Mouse (Mus musculus): ENCODE measurements at regions not wholly inside any gene's neighbourhood (a gene's known extent, or its start where the extent isn't known, plus 50 kb on each side); places are given as distances from the start of the nearest gene placed in this dataset.

- ATAC-seq (ENCODE audit: low TSS enrichment), result no peak
Observed at GRCm38 (mm10) chrX:77009336-77009735, 406.6 kb upstream of the Cldn34d start.

GRCm38 (mm10) chrX:77013890-77014289 is 411.2 kb upstream of the Cldn34d start:
- no peak for ATAC-seq (ENCODE audit: low TSS enrichment)

GRCm38 (mm10) chrX:77050401-77051381 is 448.0 kb upstream of the Cldn34d start:
- 0 out of 2 replicates have a peak, but pooled peaks have one; percentile 50 for ATAC-seq (ENCODE audit: low TSS enrichment)

- peak; percentile 52 for ATAC-seq (ENCODE audit: low TSS enrichment)
Observed at GRCm38 (mm10) chrX:77052036-77052435, 449.3 kb upstream of the Cldn34d start.

GRCm38 (mm10) chrX:77079776-77080175 is 431.0 kb upstream of the Tbl1x start:
- peak; percentile 97 for ATAC-seq (ENCODE audit: low TSS enrichment)

- no peak for ATAC-seq (ENCODE audit: low TSS enrichment)
Observed at GRCm38 (mm10) chrX:77082716-77083115, 428.1 kb upstream of the Tbl1x start.

- ATAC-seq (ENCODE audit: low TSS enrichment), result no peak
Observed at GRCm38 (mm10) chrX:77121761-77122160, 389.1 kb upstream of the Tbl1x start.

Measured in frontal cortex, adult (tissue).